Mouse (Mus musculus) intestine, embryonic 14.5 days (tissue): ENCODE results near the gene Eml3. TPM values are rescaled to one million over a fixed set of nuclear protein-coding genes. Genes with fewer than 3 reads are reported as not detected.

Source experiments
- ATAC-seq: fragments of 200-750 bp; cut with Nextera tagmentation; replicated peaks from 2 replicates; pipeline ENCODE4 v1.8.0; 2017; ENCODE audit warnings: low read depth, moderate number of reproducible peaks, moderate TSS enrichment, moderate library complexity; ENCODE audit not compliant: low FRiP score, low TSS enrichment
- DNase-seq: peaks from one replicate; pipeline ENCODE4 v3.0.0-alpha.2; 2018; ENCODE audit warnings: low spot score
- H3K27ac ChIP-seq: fragments of 300-500 bp; sonication (generic); 2 replicates; pipeline ENCODE4 v1.5.1; 2014; ENCODE audit warnings: low read depth, mild to moderate bottlenecking, control low read depth
- H3K27me3 ChIP-seq: fragments of 300-500 bp; sonication (generic); replicated peaks from 2 replicates; pipeline ENCODE4 v1.6.1; 2014; ENCODE audit warnings: low read length, control low read depth; ENCODE audit not compliant: control insufficient read depth, insufficient read depth
- H3K36me3 ChIP-seq: fragments of 300-500 bp; sonication (generic); 2 replicates; pipeline ENCODE4 v1.6.1; 2014; ENCODE audit warnings: low read length, control low read depth; ENCODE audit not compliant: control insufficient read depth, insufficient read depth
- H3K4me1 ChIP-seq: fragments of 300-500 bp; sonication (generic); replicated peaks from 2 replicates; pipeline ENCODE4 v1.6.1; 2014; ENCODE audit warnings: low read length, control low read depth, mixed read lengths; ENCODE audit not compliant: control insufficient read depth, insufficient read depth
- H3K4me2 ChIP-seq: fragments of 300-500 bp; sonication (generic); 2 replicates; pipeline ENCODE4 v1.6.1; 2014; ENCODE audit warnings: low read length
- H3K4me3 ChIP-seq: fragments of 300-500 bp; sonication (generic); 2 replicates; pipeline ENCODE4 v1.5.1; 2014; ENCODE audit warnings: low read depth, low read length, control low read depth, mixed read lengths
- H3K9ac ChIP-seq: fragments of 300-500 bp; sonication (generic); 2 replicates; pipeline ENCODE4 v1.6.1; 2014; ENCODE audit warnings: mild to moderate bottlenecking, low read length
- H3K9me3 ChIP-seq: fragments of 300-500 bp; sonication (generic); 2 replicates; pipeline ENCODE4 v1.6.1; 2016; ENCODE audit warnings: low read length, control low read depth; ENCODE audit not compliant: control insufficient read depth
- WGBS: fragments of 180-500 bp; shearing (Covaris S2); extraction: QIAGEN DNeasy Blood & Tissue Kit; methylation state at CpG from one replicate; pipeline ENCODE4 v1.1.7; 2014; 5-methylcytosine and 5-hydroxymethylcytosine counted together
- polyA plus RNA-seq: library from polyadenylated mRNA; unstranded; fragments of >200 nt; fragmentation: Nextera tagmentation; extraction: Ambion mirVana; gene quantifications from 2 replicates; pipeline ENCODE4 v1.2.1, GENCODE M21; 2014

Gene Eml3
- polyA plus RNA-seq, 1 experiment from 2014 or later = 16.8 TPM

DNA sequence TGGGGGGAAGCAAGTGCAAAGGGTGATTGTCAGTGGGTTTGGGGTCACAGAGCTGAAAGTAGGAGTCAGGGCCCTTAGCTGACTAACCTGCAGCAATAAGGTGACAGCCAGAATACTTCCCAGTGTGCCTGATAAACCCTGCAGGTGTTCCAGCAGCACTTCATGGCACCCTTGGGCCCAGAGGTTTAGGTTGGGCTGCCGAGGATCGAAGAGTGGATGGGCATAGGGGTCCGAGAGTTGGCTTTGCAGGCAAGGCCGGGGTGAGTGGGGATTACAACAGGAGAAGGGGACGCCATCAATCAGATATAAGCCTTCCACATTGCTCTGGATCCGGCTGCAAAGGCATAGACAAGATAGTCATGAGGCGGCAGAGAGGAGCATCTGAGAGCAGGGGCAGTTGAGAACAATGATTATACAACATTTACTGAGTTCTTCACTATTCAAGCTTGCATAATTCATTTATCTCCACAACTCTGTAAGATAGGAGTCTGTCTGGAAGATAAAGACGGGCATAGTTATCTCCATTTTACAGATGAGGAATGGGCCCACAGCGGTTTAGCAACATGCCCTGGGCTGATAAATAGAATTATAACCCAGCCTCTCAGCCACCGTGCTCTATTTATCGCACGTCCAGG is 1.3 kb upstream of the Eml3 start:
- DNase-seq (no peak), ATAC-seq (no peak)
- H3K27ac ChIP-seq = no peak overlapping the region
- peaks cover 13% of the 10 kb centered on the region for H3K4me1 ChIP-seq
- H3K9ac ChIP-seq = no peak overlapping the region
- H3K9me3 ChIP-seq = no peaks in the 10 kb centered on the region
- H3K4me3 ChIP-seq = no peak overlapping the region
- WGBS = 84% methylated on average over 12 of the region's 12 CpGs
- peaks cover 32% of the 10 kb centered on the region for H3K36me3 ChIP-seq
- H3K27me3 ChIP-seq = no peaks in the 10 kb centered on the region
- H3K4me2 ChIP-seq = no peak overlapping the region

DNA sequence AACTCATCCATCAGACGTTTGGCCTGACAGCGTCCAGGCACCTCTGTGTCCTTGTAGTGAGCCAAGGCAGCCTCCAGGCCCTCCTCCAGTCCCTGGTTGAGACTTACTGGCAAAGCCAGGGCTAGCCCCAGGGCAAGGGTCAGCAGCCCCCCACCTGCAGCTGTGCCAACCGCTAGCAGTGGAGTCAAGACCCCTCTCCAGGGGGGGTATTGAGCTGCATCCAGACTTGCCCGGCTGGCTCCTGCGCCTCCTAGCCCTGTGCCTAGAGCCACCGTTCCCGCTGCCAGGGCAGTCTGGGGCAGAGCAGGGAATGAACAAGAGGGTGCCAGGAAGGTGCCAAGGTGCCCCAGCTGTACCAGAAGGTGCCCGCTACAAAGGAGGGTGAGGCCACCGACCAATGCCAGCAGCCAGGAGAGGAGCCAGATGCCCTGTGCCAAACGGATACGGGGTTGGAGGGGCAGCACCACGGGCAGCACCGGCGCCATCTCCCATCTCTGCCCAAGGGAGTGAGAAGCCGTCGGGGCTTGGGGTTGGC is 596 bp upstream of the Eml3 start:
- Histone ChIP-seq H3K9ac (peak overlapping the region; percentile 78; the same call in 1 of the 2 replicates), H3K27ac (peak overlapping the region; percentile 81), H3K9me3 (no peaks in the 10 kb centered on the region), H3K4me2 (peak overlapping the region; percentile 79), H3K27me3 (no peaks in the 10 kb centered on the region), H3K4me1 (peaks cover 13% of the 10 kb centered on the region), H3K36me3 (peaks cover 34% of the 10 kb centered on the region), H3K4me3 (peak overlapping the region; percentile 78)
- ATAC-seq = no peak; the same call in 1 of the 2 replicates
- no peak for DNase-seq
- WGBS = 18% methylated on average over 16 of the region's 16 CpGs

DNA sequence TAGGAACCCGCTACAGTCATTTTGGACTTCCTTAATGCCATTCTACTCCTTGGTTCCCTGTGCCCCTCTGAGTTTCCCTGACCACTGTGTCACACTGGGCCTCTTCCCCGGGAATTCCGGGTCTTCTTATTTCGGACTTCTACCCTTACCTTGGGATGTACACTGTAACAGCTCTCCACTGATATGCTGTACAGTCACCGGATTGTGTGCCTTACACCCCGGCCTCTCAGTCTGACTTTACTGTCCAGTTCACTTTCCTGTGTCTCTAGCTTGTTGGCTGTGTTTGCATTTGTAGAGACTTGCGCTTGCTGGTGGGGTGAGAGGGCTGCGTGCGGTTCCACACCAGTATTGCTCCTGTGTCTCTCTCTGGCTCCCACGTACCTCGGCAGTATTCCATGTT is 765 bp downstream of the Eml3 start:
- Histone ChIP-seq H3K27me3 (no peaks in the 10 kb centered on the region), H3K27ac (peak overlapping the region; percentile 81), H3K4me2 (peak overlapping the region; percentile 79), H3K4me3 (peak overlapping the region; percentile 78), H3K9me3 (no peaks in the 10 kb centered on the region), H3K9ac (peak overlapping the region; percentile 78), H3K36me3 (peaks cover 46% of the 10 kb centered on the region), H3K4me1 (peaks cover 13% of the 10 kb centered on the region)
- peak; percentile 29 for ATAC-seq
- DNase-seq = no peak
- WGBS = 9% methylated on average over 11 of the region's 11 CpGs

- 81% methylated on average over 7 of the region's 7 CpGs for WGBS
- peak overlapping the region; percentile 78 for H3K4me3 ChIP-seq
- no peaks in the 10 kb centered on the region for H3K27me3 ChIP-seq
Observed at GRCm38 (mm10) chr19:8930771-8931170, 1.4 kb downstream of the Eml3 start.

GRCm38 (mm10) chr19:8936736-8937135 is 7.4 kb downstream of the Eml3 start:
- H3K4me3 ChIP-seq = no peak overlapping the region
- H3K27ac ChIP-seq = no peak overlapping the region
- H3K4me2 ChIP-seq = no peak overlapping the region
- ATAC-seq = no peak
- no peak overlapping the region for H3K9ac ChIP-seq
- peaks cover 5% of the 10 kb centered on the region; the same call in 1 of the 2 replicates for H3K4me1 ChIP-seq
- no peaks in the 10 kb centered on the region for H3K9me3 ChIP-seq
- no peak for DNase-seq
- no peaks in the 10 kb centered on the region for H3K27me3 ChIP-seq
- 79% methylated on average over 2 of the region's 2 CpGs for WGBS
- peaks cover 62% of the 10 kb centered on the region for H3K36me3 ChIP-seq

More at GRCm38 (mm10) chr19:8930771-8931170, 1.4 kb downstream of the Eml3 start:
- H3K4me2 ChIP-seq = peak overlapping the region; percentile 79
- peaks cover 13% of the 10 kb centered on the region for H3K4me1 ChIP-seq
- peaks cover 46% of the 10 kb centered on the region for H3K36me3 ChIP-seq
- no peak for DNase-seq
- H3K27ac ChIP-seq = no peak overlapping the region
- peak overlapping the region; percentile 78 for H3K9ac ChIP-seq
- H3K9me3 ChIP-seq = no peaks in the 10 kb centered on the region
- ATAC-seq = no peak

GRCm38 (mm10) chr19:8940526-8941133 is 11.3 kb downstream of the Eml3 start:
- Histone ChIP-seq H3K4me1 (peaks cover 26% of the 10 kb centered on the region), H3K36me3 (peaks cover 46% of the 10 kb centered on the region), H3K4me2 (peak overlapping the region; percentile 75), H3K9me3 (no peaks in the 10 kb centered on the region), H3K27ac (no peak overlapping the region), H3K27me3 (no peaks in the 10 kb centered on the region), H3K9ac (peak overlapping the region; percentile 99), H3K4me3 (0 out of 2 replicates have a peak overlapping the region, but pooled peaks have one; percentile 98)
- no peak for DNase-seq
- WGBS = 80% methylated on average over 15 of the region's 15 CpGs
- no peak for ATAC-seq

DNA sequence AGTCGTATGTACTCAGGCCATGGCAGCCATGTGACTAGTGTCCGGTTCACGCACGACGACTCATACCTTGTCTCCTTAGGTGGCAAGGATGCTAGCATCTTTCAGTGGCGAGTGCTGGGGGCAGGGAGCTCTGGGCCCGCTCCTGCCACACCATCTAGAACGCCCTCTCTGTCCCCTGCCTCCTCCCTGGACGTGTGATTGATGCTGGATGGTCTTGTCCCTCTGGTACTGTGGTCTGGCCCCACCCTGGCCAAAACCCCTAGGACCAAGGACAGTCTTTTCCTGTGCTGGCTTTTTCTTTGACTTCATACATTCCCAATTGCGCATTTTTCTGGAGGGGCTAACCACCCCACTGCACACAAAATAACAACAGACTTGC is 11.8 kb downstream of the Eml3 start:
- ATAC-seq (peak; percentile 9), DNase-seq (no peak)
- Histone ChIP-seq H3K27me3 (no peaks in the 10 kb centered on the region), H3K4me3 (peak overlapping the region; percentile 98), H3K9ac (peak overlapping the region; percentile 99), H3K27ac (peak overlapping the region; percentile 98), H3K9me3 (no peaks in the 10 kb centered on the region), H3K4me2 (peak overlapping the region; percentile 75), H3K36me3 (peaks cover 48% of the 10 kb centered on the region), H3K4me1 (peaks cover 26% of the 10 kb centered on the region)
- WGBS = 30% methylated on average over 10 of the region's 10 CpGs

GRCm38 (mm10) chr19:8941515-8942217 is 12.3 kb downstream of the Eml3 start, which contains the start of gene Mta2:
Mta2 (plus strand) TSS chr19:8941875.
- WGBS = under 1% methylated on average over 64 of the region's 64 CpGs
- DNase-seq = peak; percentile 97
- H3K4me3 ChIP-seq = peak within 1 kb of the TSS; percentile 98
- H3K9ac ChIP-seq = peak within 1 kb of the TSS; percentile 99
- H3K27ac ChIP-seq = peak within 1 kb of the TSS; percentile 98
- ATAC-seq = peak; percentile 91
- peaks cover 26% of the 10 kb centered on the region for H3K4me1 ChIP-seq
- H3K36me3 ChIP-seq = peaks cover 48% of the 10 kb centered on the region
- no peaks in the 10 kb centered on the region for H3K9me3 ChIP-seq
- H3K27me3 ChIP-seq = no peaks in the 10 kb centered on the region
- peak within 1 kb of the TSS; percentile 75 for H3K4me2 ChIP-seq
